Mouse (Mus musculus) MEL (cell line): ENCODE measurements at regions not wholly inside any gene's neighbourhood (a gene's known extent, or its start where the extent isn't known, plus 50 kb on each side); places are given as distances from the start of the nearest gene placed in this dataset.

Source experiments
- CTCF ChIP-seq, 3 experiments: IDR thresholded peaks in 2 of 3; conservative IDR thresholded peaks in 1 of 3; 2 replicates each; pipeline ENCODE4 v1.5.1; 2011 to 2012; ENCODE audit warnings: low read length in 3 of 3, low read depth in 2 of 3, mild to moderate bottlenecking in 2 of 3, improper control_type of control experiment in 1 of 3, inconsistent platforms in 1 of 3, mixed read lengths in 1 of 3, moderate library complexity in 1 of 3; ENCODE audit not compliant: control insufficient read depth in 1 of 3, insufficient read depth in 1 of 3, poor library complexity in 1 of 3, severe bottlenecking in 1 of 3
- KAT2A ChIP-seq: conservative IDR thresholded peaks from 2 replicates; pipeline ENCODE4 v1.6.1; 2012; ENCODE audit warnings: low read depth, low read length, improper control_type of control experiment, inconsistent platforms
- TAL1 ChIP-seq: IDR thresholded peaks from 2 replicates; pipeline ENCODE4 v1.6.1; 2012; ENCODE audit warnings: mild to moderate bottlenecking, inconsistent platforms, low read length, moderate library complexity, mixed read lengths
- USF1 ChIP-seq: IDR thresholded peaks from 2 replicates; pipeline ENCODE4 v1.6.1; 2014; ENCODE audit warnings: low read depth, mild to moderate bottlenecking, inconsistent platforms, low read length, improper control_type of control experiment, moderate library complexity
- ZNF384 ChIP-seq: IDR thresholded peaks from 2 replicates; pipeline ENCODE4 v1.6.1; 2012; ENCODE audit warnings: low read depth, mild to moderate bottlenecking, inconsistent platforms, low read length, improper control_type of control experiment

DNA sequence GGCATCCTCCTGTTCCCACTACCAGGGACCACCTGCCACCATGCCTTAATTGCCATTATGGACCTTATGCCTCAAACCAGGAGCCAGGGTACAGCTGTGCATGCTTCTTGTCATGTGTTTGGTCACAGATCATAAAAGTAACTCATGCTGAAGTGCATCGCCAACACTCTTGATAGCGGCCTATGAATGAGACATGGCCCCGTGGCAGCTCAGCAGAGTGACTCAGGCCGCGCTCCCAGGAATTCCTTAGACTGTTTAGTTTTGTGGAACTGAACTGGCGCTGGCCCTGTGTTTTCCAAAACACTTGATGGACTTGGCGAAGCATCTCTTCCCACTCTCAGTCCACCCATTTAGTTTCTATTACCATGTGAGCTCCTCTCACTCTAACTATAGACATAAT is 51.1 kb upstream of the Ednrb start:
- no peak for TF ChIP-seq CTCF (IDR thresholded peaks at IDR 0.05 in 2 of 3, conservative IDR thresholded peaks at IDR 0.05 in 1 of 3; ENCODE audit: control insufficient read depth in 1 of 3, insufficient read depth in 1 of 3, low read depth in 2 of 3, low read length in 3 of 3, poor library complexity in 1 of 3, severe bottlenecking in 1 of 3)
- TF ChIP-seq ZNF384: no peak
- TF ChIP-seq USF1: no peak
- TF ChIP-seq TAL1: no peak
- TF ChIP-seq KAT2A: no peak
